Mouse (Mus musculus) midbrain, embryonic 16.5 days (tissue): Measurements from ENCODE around the gene Btd. TPM values are rescaled to one million over a fixed set of nuclear protein-coding genes. Genes with fewer than 3 reads are reported as not detected.

ENCODE experiments used
- ATAC-seq: fragments of 200-750 bp; cut with Nextera tagmentation; 2 replicates; pipeline ENCODE4 v1.8.0; 2017; ENCODE audit warnings: moderate TSS enrichment
- H3K27ac ChIP-seq: fragments of 300-500 bp; sonication (generic); 2 replicates; pipeline ENCODE4 v1.5.1; 2014; ENCODE audit warnings: mild to moderate bottlenecking, low read length, mixed read lengths
- H3K27me3 ChIP-seq: fragments of 300-500 bp; sonication (generic); 2 replicates; pipeline ENCODE4 v1.6.1; 2014; ENCODE audit warnings: low read depth, low read length, mixed read lengths; ENCODE audit not compliant: control insufficient read depth, insufficient read depth
- H3K36me3 ChIP-seq: fragments of 300-500 bp; sonication (generic); 2 replicates; pipeline ENCODE4 v1.6.1; 2014; ENCODE audit warnings: mild to moderate bottlenecking, low read length, moderate library complexity, mixed read lengths; ENCODE audit not compliant: control insufficient read depth, insufficient read depth
- H3K4me1 ChIP-seq: fragments of 300-500 bp; sonication (generic); 2 replicates; pipeline ENCODE4 v1.6.1; 2014; ENCODE audit warnings: mild to moderate bottlenecking, low read length, mixed read lengths; ENCODE audit not compliant: control insufficient read depth, insufficient read depth
- H3K4me2 ChIP-seq: fragments of 300-500 bp; sonication (generic); 2 replicates; pipeline ENCODE4 v1.6.1; 2014; ENCODE audit warnings: mild to moderate bottlenecking, low read length, mixed read lengths
- H3K4me3 ChIP-seq: fragments of 300-500 bp; sonication (generic); 2 replicates; pipeline ENCODE4 v1.5.1; 2014; ENCODE audit warnings: low read depth, mild to moderate bottlenecking, low read length, moderate library complexity, mixed read lengths
- H3K9ac ChIP-seq: fragments of 300-500 bp; sonication (generic); 2 replicates; pipeline ENCODE4 v1.6.1; 2014; ENCODE audit warnings: low read depth, low read length, mixed read lengths
- H3K9me3 ChIP-seq: fragments of 300-500 bp; sonication (generic); replicated peaks from 2 replicates; pipeline ENCODE4 v1.6.1; 2014; ENCODE audit warnings: mild to moderate bottlenecking, low read length, mixed read lengths; ENCODE audit not compliant: control insufficient read depth, poor library complexity, severe bottlenecking
- WGBS: fragments of 180-500 bp; shearing (Covaris S2); extraction: QIAGEN DNeasy Blood & Tissue Kit; methylation state at CpG from one replicate; pipeline ENCODE4 v1.1.7; 2014; 5-methylcytosine and 5-hydroxymethylcytosine counted together
- polyA plus RNA-seq: library from polyadenylated mRNA; unstranded; fragments of >200 nt; fragmentation: Nextera tagmentation; extraction: Ambion mirVana; gene quantifications from 2 replicates; pipeline ENCODE4 v1.2.1, GENCODE M21; 2015

The Btd gene
- polyA plus RNA-seq, 1 experiment from 2014 or later, result 17.2 TPM

DNA sequence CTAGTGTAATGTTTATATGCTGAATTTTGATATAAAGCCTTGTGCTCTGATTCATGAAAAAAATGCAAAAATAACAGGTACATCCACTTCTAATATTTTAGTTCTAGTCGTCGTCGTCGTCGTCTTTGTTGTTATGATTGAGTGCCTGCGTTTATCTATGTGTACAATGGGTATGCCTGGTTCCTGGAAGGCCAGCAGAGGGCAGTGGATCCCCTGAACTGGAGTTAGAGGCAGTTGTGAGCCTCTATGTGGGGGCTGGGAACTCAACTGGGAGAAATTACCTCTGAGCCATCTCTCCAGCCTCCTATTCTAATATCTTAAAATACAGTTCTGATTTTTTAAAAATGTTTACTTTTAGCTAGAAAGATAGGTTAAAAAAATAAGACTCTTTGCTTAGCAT lies 35.3 kb upstream of the Btd start:
- no peak overlapping the region for H3K27ac ChIP-seq
- no peaks in the 10 kb centered on the region for H3K9me3 ChIP-seq
- H3K4me2 ChIP-seq, result no peak overlapping the region
- H3K4me3 ChIP-seq, result no peak overlapping the region
- ATAC-seq, result no peak
- no peaks in the 10 kb centered on the region for H3K27me3 ChIP-seq
- no peak overlapping the region for H3K9ac ChIP-seq
- no peaks in the 10 kb centered on the region for H3K4me1 ChIP-seq
- no peaks in the 10 kb centered on the region for H3K36me3 ChIP-seq
- WGBS, result 57% methylated on average over 6 of the region's 6 CpGs

DNA sequence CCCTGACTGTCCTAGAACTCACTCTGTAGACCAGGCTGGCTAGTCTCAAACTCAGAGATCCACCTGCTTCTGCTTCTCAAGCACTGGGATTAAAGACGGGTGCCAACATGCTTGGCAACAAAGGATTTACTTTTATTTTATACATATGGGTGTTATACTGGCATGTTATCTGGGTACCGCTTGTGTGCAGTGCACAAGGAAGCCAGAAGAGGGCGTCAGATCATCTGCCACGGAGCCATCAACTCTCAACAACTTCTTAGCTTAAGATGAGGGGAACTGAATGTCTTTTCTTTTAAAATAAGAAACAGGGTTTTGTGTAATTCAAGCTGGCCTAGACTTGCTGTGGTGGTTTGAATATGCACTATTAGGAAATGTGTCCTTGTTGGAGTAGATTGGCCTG lies 28.8 kb upstream of the Btd start:
- 67% methylated on average over 4 of the region's 4 CpGs for WGBS
- no peaks in the 10 kb centered on the region for H3K4me1 ChIP-seq
- no peak overlapping the region for H3K9ac ChIP-seq
- no peaks in the 10 kb centered on the region for H3K36me3 ChIP-seq
- H3K27me3 ChIP-seq, result no peaks in the 10 kb centered on the region
- H3K9me3 ChIP-seq, result no peaks in the 10 kb centered on the region
- no peak for ATAC-seq
- no peak overlapping the region for H3K4me3 ChIP-seq
- H3K27ac ChIP-seq, result no peak overlapping the region
- no peak overlapping the region for H3K4me2 ChIP-seq

DNA sequence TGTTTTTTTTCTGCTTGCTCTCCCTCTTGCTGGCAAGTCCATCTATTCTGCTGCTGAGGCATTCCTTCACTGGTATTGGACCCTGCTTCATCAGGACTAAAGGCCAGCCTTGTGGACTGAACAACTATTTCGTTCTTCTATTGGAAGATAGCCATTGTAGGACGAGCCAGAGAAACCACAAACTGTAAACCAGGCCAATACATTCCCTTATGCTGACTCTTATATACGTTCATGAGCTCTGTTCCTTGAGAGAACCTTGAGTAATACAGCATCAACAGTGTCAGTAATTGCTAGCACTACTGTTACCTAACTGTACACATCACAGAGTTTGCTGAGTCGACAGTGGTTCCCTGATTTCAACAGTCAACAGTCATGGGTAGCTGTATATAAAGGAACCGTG lies 27.2 kb upstream of the Btd start:
- WGBS, result 87% methylated on average over 5 of the region's 5 CpGs
- Histone ChIP-seq H3K9me3 (no peaks in the 10 kb centered on the region), H3K27me3 (no peaks in the 10 kb centered on the region), H3K4me3 (no peak overlapping the region), H3K4me2 (no peak overlapping the region), H3K9ac (no peak overlapping the region), H3K27ac (no peak overlapping the region), H3K36me3 (no peaks in the 10 kb centered on the region), H3K4me1 (no peaks in the 10 kb centered on the region)
- ATAC-seq, result no peak

DNA sequence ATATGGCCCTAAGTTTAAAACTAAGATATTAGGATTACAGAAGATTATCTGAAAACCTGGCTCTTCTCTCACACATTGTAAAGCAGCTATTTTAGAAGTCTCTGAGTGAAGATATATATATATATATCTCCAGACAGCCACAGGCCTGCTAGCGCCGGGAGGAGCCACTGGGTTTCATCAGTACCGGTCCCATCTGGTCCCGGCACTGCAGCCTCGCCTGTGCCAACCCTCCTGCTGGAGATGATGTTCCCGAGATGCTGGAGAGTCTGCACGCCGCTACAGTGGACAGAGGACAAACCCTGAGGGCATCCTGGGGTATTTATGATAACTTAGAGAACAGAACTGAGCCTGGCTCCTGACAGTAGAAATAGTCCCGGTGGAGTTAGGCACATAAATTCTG lies 23.6 kb upstream of the Btd start:
- Histone ChIP-seq H3K4me1 (no peaks in the 10 kb centered on the region), H3K9me3 (no peaks in the 10 kb centered on the region), H3K27me3 (no peaks in the 10 kb centered on the region), H3K4me3 (no peak overlapping the region), H3K9ac (no peak overlapping the region), H3K27ac (no peak overlapping the region), H3K4me2 (no peak overlapping the region), H3K36me3 (no peaks in the 10 kb centered on the region)
- no peak for ATAC-seq
- 93% methylated on average over 9 of the region's 9 CpGs for WGBS

DNA sequence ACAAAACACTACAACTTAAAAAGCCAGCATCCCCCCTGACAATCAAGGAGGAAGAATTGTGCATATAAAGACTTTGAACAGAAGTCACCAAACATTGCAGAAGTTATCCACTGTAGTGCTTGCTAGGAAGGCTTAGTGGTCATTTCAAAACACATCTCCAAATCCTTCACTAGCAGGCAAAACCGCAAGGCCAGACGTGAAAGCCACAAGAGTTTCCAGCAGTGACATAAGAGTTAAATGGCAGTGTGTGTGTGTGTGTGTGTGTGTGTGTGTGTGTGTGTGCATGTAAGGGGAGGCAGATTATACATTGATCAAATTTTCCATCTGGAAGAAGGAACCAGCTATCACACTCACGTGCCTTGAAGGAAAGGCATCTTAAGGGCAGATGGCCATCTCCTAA lies 22.8 kb upstream of the Btd start:
- ATAC-seq, result no peak
- Histone ChIP-seq H3K4me3 (no peak overlapping the region), H3K4me2 (no peak overlapping the region), H3K27me3 (no peaks in the 10 kb centered on the region), H3K9ac (no peak overlapping the region), H3K36me3 (no peaks in the 10 kb centered on the region), H3K27ac (no peak overlapping the region), H3K9me3 (no peaks in the 10 kb centered on the region), H3K4me1 (no peaks in the 10 kb centered on the region)
- 94% methylated on average over 3 of the region's 3 CpGs for WGBS

DNA sequence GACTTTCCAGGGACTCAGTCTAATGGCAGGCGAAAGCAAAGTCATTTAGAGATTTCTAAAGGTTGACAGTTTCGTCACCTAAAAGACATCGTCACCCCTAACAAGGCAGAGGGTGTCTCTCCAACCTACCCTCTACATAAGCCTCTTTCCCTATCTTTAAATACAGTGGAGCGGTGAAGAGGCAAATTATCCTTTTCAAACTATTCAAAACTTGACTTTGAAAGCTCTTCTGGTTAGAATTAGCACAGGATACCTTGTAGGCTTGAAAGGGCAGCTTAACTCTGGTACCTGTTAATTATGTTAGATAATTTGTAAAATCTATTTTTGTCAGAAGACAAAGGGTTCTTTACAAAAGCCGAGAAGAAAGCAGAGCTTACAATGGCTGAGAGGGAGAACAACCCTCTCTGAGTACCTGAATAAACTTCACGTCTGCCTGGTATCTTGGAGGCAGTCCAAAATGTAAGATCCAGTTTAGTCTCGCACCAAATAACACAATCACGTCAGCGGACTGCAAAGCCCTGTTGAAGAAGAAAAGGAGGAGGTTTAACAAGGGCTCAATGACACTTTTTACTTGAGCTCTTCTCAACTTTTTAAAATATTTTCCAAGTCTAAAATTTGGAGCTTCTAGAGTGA lies 20.1 kb upstream of the Btd start:
- Histone ChIP-seq H3K36me3 (no peaks in the 10 kb centered on the region), H3K4me1 (no peaks in the 10 kb centered on the region), H3K27ac (no peak overlapping the region), H3K4me3 (no peak overlapping the region), H3K4me2 (no peak overlapping the region), H3K9ac (no peak overlapping the region), H3K27me3 (no peaks in the 10 kb centered on the region), H3K9me3 (no peaks in the 10 kb centered on the region)
- ATAC-seq, result no peak
- WGBS, result 61% methylated on average over 9 of the region's 9 CpGs

DNA sequence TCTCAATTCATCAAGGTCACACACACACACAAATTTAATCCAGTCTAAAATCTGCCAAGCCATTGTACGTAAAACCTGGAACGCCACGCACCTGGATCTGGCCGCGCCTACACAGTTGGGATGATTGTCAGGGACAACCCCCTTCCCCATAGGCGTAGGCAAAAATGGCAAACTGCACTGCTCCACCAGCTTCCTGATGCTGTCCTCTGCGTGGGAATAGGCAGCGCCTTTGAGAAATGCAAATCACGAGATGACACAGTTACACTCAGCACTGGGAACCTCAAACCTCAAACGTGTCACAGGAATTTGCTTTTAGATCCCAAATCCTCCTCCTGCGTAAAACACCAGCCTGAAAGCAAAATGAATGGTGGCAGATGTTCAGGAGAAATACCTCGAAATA lies 18.1 kb upstream of the Btd start:
- Histone ChIP-seq H3K27ac (no peak overlapping the region), H3K9ac (no peak overlapping the region), H3K36me3 (no peaks in the 10 kb centered on the region), H3K4me1 (no peaks in the 10 kb centered on the region), H3K9me3 (no peaks in the 10 kb centered on the region), H3K4me2 (no peak overlapping the region), H3K4me3 (no peak overlapping the region), H3K27me3 (no peaks in the 10 kb centered on the region)
- no peak for ATAC-seq
- 88% methylated on average over 12 of the region's 12 CpGs for WGBS

DNA sequence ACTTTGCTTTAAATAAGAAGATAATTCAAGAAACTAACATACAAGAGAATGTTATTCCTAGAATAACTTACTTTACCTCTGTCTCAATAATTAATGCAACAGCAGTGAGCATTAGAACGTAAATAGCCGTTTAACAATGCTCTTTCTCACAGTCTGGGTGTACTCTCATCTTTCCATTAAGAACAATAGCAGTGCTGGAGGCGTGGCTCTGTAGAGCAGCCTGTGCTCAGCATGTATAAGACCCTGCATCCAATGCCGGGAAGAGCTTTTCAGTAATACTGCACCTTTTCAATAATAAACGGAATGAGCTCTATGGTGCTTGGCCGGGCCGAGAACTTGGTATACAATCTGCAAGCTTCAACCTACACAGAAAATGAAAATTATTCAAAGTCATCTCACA lies 10.2 kb upstream of the Btd start:
- H3K4me2 ChIP-seq, result no peak overlapping the region
- no peaks in the 10 kb centered on the region for H3K9me3 ChIP-seq
- ATAC-seq, result no peak
- H3K4me1 ChIP-seq, result no peaks in the 10 kb centered on the region
- no peak overlapping the region for H3K27ac ChIP-seq
- WGBS, result 27% methylated on average over 7 of the region's 7 CpGs
- H3K36me3 ChIP-seq, result no peaks in the 10 kb centered on the region
- H3K9ac ChIP-seq, result no peak overlapping the region
- no peak overlapping the region for H3K4me3 ChIP-seq
- no peaks in the 10 kb centered on the region for H3K27me3 ChIP-seq

DNA sequence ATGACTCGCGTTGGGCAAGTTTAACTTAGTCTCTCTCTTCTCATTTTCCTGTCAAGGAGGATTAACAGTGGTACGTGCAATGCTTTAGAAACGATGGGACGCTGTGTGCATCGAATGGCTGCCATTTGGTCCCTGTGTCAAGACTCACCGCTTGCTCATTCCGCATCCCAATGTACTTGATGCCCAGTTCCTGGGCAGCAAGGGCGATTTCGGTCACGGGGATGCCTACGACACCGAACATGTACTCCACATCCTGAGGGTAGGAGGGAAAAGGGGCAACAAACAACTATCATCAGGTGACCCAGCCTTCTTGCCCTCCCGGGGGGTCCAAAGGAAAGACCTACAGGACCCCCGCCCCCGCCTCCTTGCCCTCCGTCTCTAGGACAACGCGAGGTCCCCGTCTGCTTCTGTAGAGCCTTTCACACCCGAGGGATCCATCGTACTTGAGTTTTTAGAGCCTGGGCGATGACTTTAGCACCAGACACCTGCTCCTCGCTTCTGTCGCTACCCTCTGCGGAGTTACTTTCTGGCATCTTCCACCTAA lies 410 bp upstream of the Btd start, which contains the start of gene Gm49387:
Gene Gm49387 (minus strand): TSS at position 533 of the 544 bp plus-strand sequence.
- Histone ChIP-seq H3K36me3 (no peaks in the 10 kb centered on the region), H3K9ac (peak within 1 kb of the TSS; percentile 77), H3K9me3 (no peaks in the 10 kb centered on the region), H3K4me3 (peak within 1 kb of the TSS; percentile 67), H3K4me2 (peak within 1 kb of the TSS; percentile 98), H3K27ac (peak within 1 kb of the TSS; percentile 90), H3K4me1 (peaks cover 11% of the 10 kb centered on the region), H3K27me3 (no peaks in the 10 kb centered on the region)
- peak; percentile 66 for ATAC-seq
- WGBS, result 2% methylated on average over 26 of the region's 26 CpGs
